Mouse (Mus musculus): Measurements from ENCODE around the gene Fam83f.

The Fam83f gene

DNA sequence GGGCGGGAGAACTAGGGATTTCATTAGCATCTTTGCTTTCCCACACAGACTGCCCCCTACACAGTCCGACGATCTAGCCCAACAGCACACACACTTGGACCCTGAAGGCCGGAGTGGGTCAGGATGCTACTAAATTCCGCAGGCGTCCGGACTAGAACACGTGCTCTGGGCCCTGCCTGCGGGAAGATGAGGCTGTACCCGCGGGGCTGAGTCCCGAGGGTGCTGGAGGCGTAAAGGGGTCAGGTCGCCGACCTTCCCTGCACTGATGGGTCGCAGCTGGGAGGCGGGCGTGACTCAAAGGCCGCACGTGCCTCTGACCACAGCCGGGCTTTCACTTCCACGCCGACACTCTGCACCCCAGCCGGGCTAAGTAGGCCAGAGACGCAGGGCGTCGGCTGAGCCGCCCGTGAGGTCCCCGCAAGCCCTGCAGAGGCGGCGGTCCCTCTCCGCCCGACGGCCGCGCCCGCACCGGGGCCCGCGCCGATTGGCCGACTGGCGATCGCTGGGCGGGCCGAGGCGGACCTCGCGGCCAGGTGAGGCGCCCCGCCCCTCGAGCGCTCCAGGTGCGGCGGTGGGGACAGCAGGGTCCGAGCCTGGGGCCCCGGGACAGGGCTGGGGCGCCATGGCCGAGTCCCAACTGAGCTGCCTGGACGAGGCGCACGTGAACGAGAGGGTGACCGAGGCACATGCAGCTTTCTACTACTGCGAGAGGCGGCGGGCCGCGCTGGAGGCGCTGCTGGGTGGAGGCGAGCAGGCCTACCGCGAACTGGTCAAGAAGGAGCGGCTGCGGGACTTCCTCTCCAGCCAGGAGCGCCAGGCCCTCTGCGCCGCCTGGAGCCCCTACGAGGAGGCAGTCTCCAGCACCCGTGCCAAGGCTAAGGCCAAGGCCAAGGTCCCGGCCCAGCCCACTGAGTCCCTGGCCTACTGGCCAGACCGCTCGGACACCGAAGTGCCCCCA is at the start of gene Fam83f:
TSS of gene Fam83f (plus strand) at position 553 of the 958 bp plus-strand sequence.
- DNase-seq (ENCODE audit: low spot score) = peak; percentile 50

DNA sequence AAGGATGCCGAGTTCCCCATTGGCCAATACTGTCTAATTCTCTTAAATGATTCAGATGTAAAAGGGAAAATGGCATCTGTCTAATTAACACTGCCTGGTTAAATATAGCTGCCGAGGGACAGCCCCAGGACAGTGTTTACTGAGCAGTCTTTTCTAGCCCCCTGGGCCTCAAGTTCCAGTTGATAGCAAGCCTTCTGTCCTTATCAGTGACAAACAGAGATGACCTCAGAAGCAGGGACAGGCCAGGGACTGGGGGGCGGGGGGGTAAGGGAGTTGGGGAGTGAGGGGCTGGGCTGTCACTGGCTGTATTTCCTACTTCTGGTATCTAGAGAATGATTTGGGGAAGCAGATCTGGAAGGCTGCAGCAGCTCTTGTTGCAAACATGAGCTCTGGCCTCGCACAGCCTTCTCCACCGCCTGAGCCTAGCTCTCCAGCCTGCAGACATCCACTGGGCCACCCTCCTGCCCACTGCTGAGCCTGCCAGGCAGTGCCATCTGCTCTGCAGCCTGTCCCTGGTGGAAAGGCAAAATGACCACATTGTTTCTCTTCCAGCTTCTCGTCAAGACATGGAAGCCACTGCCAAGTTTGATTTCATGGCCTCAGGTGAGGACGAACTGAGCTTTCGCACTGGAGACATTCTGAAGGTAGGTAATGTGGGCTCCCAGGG is 48.3 kb upstream of the Fam83f start:
- DNase-seq (ENCODE audit: low spot score) = peak; percentile 38

DNA sequence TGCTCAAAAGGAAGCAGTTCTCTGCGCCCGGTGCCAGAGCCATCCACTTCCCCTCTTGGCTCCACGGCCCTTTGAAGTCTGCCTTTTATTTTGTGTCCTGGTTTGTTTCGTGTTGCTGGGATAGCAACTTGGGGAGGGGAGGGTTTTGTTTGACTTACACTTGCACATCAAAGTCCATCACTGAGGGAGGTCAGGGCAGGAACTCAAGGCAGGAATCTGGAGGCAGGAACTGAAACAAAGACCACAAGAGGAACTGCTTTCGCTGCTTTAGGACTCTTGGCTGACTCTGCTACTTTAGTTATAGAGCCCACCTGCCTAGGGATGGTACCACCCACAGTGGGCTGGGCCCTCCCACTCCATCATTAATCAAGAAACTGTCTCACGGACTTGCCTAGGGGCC is 45.2 kb upstream of the Fam83f start:
- no peak for DNase-seq (ENCODE audit: low spot score)

DNA sequence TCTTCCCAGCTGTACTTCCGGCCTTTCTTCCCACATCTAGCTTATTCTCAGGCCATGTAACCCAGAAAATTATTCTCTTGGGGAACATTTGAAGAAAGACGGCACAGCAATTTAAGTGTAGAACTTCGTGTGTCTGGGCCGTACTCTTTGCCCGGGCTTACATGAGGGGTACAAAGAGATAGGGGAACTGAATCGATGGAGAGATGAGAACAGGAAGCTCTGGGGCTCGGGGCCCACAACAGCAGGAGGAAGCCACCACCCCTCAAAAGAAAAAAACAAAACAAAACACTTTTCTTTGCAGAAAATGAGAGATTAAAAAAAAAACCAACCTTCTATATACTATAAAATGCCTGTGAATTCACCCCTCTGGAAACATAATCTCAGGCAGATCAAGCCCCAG is 41.5 kb upstream of the Fam83f start:
- DNase-seq (ENCODE audit: low spot score) = no peak

DNA sequence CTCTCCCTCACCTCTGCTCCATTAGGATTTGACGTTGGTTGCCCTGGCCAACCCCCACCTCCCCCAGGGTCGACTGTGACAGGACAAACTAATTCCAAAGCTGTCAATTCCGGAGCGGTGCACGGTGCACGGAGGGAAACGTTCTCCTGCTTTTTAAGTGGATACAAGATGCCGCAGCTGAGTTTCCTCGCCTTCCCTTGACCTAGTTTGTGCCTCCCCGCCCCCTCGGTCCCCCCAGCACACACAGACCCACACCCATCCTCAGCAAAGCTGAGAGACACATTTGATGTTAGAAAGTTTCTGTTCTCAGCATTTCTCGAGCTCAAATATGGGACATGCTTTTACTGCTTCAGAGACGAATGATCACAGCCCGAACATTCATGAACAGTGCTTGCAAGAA is 40.9 kb upstream of the Fam83f start:
- no peak for DNase-seq (ENCODE audit: low spot score)

DNA sequence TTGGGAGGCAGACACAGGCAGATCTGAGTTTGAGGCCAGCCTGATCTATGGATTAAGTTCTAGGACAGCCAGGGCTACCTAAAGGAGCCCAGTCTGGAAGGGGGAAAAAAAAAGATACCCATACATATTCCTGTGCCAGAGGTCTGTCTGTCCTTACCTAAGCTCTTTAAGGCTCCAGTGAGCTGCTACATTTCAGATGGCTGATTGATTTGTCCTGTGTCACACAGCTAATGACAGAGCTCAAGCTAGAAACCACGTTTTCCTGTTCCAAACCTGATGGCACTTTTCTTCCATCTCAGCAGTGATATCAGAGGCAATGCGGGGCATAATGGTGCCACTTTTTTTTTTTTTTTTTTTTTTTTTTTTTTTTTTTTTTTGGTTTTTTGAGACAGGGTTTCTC is 40.3 kb upstream of the Fam83f start:
- DNase-seq (ENCODE audit: low spot score) = no peak

DNA sequence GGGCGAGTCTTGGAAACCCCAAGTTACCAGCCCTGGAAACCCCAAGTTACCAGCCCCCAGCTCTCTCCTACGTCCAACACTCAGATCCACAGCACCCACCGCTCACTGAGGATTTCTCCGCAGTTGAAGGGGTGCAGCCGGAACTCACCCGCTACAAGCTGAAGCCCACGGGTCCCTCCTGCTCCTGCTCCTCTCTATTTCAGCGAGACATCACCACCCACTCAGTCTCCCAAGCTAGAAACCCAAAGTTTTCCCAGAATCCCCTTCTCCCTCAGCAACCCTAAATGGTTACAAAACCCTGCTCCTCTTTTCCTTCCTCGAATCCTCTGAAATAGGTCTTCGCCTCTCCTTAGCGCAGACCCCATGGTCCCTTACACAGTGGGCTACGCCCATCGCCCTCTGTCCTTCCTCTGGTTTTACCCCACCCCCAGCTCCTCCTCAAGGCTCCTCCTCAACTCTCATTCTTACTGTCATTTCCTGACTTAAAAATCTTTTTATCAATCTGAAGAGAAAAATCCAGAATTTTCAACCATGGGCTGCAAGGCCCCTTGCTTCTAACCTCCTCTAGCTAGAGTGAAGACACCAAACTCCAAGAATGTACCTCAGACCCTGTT is 39.3 kb upstream of the Fam83f start:
- DNase-seq (ENCODE audit: low spot score) = no peak

DNA sequence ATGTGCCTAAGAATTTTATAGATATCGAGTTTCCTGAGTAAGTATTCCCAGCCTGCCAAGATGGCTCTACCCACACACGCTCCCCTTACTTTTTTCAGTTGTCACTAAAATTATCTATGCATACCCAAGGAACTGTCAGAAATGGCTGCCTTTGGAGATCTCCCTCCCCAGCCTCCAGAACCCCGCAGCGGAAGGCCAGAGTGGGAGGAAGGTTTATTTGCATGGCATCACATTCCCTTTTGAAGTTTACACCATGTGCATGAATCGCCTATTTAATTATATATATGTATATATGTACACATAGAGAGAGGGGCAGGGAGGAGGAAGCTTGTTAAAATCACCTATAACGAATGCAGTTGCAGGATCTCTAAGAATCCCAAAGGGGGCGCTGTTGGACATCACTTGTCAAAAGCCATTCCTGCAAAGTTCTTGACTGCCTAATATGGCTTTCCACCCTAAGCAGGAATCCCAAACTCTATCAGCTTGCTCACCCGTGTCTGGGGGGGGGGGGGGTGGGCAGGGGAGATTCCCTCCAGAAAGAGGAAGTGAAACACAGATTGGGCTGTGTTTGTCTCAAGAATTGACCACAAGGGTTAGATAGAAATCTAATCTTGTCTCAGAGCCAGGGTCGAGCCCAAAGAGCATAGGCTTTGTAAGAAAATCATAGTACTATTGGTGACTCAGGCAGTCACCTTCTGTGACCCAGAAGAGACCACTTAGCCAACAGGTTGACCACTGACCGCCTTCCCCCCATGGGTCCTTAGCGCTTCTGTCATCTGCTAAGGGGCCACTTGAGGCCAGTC is 37.1 kb upstream of the Fam83f start:
- DNase-seq (ENCODE audit: low spot score) = peak; percentile 24

DNA sequence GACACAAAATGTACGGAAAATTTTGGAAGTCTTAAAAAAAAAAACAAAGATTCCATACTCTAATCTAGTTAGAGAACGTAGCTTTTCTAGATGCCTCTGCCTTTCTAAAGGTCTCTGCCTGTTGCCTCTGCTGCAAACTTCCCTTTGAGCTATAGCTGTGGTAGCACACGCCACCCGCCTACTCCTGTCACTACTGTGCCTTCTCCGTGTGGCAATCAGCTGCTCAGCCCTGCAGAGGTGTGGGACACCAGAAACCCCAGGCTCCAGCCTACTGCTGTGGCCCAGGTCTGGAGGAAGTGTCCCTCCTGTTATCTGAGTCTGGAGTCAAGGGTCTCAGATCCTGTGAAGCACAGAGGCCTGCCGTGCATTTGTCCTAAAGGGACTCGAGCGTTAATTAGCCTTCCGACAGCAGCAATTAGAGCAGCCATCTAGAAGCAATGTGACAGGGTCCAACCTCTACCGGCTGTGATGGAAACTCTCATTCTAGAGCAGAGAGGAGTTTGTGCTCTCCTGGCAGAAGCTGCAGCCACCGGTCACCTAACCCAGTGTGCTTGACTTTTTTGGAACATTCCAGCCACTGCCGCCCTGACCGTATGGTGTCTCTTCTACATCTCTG is 34.8 kb upstream of the Fam83f start:
- DNase-seq (ENCODE audit: low spot score) = no peak

DNA sequence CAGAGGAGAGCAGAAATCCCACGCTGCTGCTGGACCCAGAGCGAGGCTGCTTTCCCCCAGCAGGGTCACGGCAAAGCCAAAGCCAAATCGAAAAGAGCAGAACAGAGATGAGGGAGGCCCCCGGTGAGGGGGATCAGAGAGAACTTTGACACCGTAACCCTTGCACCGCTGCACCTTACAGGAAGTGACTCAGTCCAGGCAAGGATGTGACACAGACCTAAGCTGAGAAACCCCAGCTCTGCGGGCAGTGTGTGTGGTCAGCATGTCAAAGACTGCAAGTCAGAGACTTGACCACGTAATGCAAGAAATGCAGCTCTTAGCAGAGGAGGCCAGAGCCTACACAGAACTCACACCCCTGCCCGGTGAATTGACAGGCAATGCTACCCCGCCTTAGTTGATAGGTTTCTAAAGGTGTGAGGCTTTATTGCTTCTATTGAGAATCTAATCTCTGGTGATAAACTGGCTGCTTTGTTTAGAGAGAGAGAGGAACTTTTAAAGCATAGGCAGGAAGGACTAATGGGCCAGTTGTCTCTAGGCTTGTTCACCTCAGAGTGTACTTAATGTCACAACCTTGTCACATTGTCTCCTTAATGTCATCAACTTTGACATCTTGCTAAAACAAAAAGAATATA is 32.5 kb upstream of the Fam83f start:
- DNase-seq (ENCODE audit: low spot score) = peak; percentile 59

DNA sequence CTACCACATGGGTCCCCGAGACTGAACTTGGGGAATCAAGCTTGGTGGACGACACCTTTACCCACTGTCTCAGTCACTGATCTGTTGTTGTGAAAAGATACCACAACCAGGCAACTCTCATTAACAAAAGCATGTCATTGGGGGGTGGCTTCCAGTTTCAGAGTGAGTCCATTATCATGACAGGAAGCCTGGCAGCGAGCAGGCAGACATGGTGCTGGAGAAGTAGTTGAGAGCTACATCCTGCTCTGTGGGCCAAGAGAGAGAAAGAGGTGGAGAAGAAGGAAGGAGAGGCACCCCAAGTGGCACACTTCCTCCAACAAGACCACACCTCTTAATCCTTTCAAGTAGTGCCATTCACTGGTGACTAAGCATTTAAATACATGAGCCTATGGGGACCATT is 31.8 kb upstream of the Fam83f start:
- no peak for DNase-seq (ENCODE audit: low spot score)

DNA sequence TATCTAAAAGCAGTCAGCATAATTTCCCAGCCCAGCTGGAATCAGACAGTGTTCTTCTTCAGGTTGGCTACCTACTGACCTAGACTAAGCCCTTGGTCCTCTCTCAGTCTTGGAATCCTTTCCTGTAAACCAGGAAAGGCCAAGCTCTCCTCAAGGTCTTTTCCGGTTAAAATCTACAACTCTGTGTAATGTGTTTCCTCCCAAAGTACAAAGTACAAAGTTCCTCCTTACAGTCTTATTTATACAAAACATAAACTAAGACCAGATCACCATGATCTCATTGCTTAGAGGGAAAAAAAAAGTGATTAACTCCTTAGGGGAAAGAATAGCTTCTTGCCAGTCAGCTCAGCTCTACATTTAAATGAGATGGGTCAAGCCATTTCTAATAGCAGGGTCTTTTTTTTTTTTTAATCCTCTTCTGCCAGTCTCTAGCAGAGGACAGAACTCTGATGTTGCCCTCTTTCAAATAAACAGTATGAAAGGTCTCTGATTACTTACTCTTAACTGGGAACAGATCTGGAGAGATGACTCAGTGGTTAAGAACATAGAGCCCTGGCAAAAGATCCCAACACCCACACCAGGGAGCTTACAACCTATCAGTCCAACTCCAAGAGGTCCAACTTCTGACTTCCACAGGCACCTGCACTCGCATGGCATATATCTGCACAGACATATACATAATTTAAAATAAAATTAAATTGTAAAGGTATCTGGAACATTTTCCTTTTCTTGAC is 29.8 kb upstream of the Fam83f start:
- no peak for DNase-seq (ENCODE audit: low spot score)

DNA sequence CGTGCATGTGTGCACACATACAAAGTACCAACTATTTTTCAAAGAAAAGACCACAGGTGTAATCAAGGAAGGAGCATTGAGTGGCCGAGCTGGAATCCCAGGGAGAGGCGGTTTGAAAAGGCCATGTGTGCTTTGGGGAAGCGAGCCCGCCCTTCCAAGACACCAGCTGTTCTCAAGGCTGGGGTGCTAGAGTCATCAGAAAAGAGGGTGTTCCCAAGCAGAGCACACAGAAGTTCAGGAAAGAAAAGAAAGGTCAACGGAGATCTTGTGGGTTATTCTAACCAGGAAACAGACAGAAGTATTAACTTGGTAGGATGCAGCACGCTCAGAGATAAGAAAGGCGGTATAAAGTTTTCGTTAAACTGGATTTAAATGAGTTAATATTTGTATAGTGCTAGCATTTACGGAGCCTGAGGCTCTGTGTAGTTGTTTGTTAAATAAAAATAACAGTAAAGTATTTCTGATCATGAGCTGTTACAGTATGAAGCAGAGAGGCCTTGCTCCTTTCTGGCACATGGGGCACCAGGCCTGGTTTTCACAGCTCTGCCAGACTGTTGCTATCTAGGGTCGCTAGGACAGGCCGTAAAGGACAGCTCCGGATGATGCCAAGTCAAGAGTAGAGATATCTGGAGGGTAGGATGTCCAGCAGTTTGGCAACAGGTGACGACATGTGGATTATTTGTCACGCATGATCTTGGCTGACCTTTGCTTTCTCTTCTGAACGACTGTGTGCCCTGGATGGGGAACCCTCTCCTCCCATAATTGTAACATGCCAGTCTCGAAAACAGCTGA is 26.4 kb upstream of the Fam83f start:
- no peak for DNase-seq (ENCODE audit: low spot score)

DNA sequence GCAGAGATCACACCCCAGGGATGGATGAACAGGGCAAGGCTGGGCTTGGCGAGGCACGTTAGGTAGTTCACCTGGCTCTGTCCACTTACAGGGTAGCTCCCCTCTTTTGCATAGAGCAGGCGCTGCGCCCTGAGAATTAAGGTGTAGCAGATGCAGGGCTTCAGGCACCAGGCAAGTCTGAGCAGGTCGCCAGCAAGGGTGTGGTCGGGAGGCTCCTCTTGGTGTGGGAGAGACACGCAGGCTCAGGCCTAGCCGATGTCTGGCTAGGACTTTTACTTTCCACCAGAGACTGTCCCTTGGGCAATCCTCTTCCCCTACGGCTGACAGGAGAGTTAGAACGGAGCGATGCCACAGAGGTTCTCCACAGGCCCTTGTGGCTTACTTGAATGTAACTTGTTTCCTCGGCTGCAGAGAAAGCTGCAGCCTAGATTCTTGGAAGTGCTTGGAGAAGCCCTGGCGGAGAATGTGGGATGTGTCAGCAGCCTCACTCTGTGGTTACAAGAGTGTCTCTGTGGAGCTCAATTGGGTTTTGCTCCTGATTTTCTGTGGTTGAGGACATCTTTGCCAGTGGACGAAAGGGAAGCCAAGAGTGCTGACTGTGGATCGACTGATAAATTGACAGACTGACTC is 22.6 kb upstream of the Fam83f start:
- DNase-seq (ENCODE audit: low spot score) = no peak

DNA sequence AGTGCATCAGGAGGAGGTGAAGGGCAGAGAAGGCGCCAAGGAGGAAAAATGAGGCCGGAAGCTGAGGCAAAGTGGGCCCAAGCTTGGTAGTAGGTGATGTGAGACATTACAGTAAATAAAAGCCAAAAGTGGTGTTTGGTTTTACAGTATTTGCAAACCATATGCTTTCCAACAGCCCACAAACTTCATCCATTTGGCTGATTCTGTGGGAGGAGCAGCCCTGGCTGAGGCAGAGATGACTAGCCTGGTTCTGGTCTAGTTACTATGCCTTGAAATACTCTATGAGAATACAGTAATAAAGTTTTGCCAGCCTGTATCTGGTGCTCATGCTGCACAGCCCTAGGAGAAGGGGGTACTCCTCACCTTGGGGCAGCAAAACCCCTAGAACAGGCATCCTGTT is 21.2 kb upstream of the Fam83f start:
- no peak for DNase-seq (ENCODE audit: low spot score)

DNA sequence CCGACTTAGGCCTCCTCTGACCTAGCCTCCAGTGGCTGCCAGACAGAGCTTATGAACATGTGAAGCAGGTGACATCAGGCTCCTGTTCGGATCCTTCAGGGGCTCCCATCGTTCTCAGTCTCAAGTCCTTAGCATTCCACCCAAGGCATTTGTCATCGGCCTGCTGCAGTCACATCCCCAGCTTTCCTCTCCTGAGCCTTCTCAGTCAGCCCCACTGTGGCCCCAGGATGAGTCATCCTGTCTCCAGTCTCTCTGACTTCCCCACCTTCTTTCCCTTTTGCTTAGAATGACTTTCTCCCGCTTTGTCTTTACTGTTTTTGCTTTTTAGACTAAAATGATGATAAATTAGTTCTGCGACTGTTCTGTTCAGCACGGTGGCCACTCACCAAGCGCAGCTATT is 17.8 kb upstream of the Fam83f start:
- no peak for DNase-seq (ENCODE audit: low spot score)

DNA sequence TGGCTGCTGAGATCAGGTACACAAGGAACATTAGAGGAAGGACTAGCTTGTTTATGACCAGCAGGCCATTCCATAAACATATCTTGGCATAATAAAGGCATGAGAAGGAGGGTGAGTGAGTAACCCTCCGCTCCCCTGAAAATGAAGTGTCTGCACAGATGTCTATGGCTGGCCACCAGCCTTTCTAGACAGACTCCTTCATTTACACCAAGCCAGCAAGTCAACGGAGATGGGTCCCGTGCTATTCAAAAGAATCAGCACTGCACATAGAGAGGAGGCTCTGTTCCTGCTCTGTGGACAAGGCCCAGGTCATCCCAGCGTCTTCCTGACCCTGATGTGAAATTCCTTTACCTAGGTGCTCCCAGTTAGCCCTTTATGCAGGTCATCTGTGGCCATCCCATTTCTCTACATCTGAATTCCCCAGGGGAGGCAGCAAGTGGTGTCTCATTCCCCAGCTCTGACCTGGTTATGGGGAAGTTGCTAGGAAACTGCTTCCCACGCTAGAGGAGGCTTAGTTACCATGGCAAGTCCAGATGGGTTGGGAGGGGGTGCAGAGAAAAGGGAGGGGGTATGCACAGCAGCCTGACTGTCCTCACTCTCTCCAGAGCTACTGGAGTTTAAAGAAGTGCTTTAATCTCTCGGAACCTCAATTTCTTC is 12.7 kb upstream of the Fam83f start:
- no peak for DNase-seq (ENCODE audit: low spot score)

DNA sequence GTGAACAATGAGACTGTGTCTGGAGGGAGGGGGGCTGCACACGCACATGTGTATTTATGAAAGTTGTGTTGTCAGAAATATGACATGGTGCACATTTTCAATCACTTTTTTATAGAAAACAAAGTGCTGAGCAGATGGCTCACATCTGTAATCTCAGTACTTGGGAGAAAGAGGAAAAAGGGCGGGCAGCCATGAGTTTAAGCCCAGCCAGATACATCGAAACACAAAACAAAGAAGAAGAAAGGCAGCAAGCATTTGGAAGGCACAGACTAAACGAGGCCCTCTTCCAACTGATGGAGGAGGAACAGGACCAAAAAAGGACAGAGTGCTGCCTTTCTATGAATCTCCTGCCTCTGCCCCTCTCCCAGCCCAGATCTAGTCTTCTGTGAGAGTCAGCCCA is 10.7 kb upstream of the Fam83f start:
- DNase-seq (ENCODE audit: low spot score) = no peak

DNA sequence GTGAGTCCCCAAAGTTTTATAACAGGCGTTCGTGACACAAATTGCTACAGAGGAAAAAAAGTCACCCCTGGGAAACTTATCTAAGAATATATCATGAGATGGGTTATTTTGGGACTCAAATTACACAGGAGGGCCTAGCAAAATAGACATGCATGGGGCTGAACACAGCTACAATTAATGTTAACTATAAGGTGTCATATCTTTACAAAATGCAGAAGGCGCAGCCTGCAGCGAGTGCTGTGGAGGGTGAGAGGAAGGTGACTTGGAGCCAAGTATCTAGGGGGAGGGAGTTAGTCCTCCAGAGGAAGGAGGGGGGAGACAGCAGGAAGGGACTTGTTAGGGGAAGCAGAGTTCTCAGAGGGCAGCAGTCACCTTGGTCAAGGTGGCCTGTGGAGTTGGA is 7.2 kb upstream of the Fam83f start:
- no peak for DNase-seq (ENCODE audit: low spot score)

All from yolk sac, embryonic 10.5 days (tissue).